Comparison of ENCODE assay signal across 7 mouse cellular contexts in genomic region chr9:61377706-61378479, GRCm38 (mm10). TPM values are rescaled to one million over a fixed set of nuclear protein-coding genes. Genes with fewer than 3 reads are reported as not detected.
DNase-seq lines count a peak whose midpoint lies in the region; ATAC-seq and TF ChIP-seq lines count a peak whose summit lies in the region.

No protein-coding gene starts in this region.

- no peak for DNase-seq in G1E (ENCODE audit: low spot score)
- no peak for DNase-seq in intestine, embryonic 14.5 days (ENCODE audit: low spot score)
- DNase-seq in mesoderm, embryonic 11.5 days (ENCODE audit: low read depth, low spot score) = peak; percentile 58
- DNase-seq in adrenal gland, postnatal 10 days = no peak
- no peak for DNase-seq in left cerebral cortex, postnatal 10 days (ENCODE audit: extremely low spot score in 1 of 2, low spot score in 2 of 2)

- H3K36me3 ChIP-seq in G1E (replicated peaks) = peaks cover 63% of the 10 kb centered on the region
- peaks cover 37% of the 10 kb centered on the region for H3K36me3 ChIP-seq in intestine, embryonic 14.5 days (ENCODE audit: control insufficient read depth, insufficient read depth, low read length)

- intact Hi-C loops in left cerebral cortex, postnatal 10 days (cut with DNase I) = loop anchor here (5.0 to 10.0 kb wide), 4 partner anchors 137 to 517 kb away; no protein-coding TSS in a partner anchor

- no peak overlapping the region for H3K9ac ChIP-seq in intestine, embryonic 14.5 days (ENCODE audit: low read length)

- peak overlapping the region; percentile 52 for H3K4me2 ChIP-seq in intestine, embryonic 14.5 days (ENCODE audit: low read length)

- ATAC-seq in G1E (ENCODE audit: extremely low read depth, insufficient number of reproducible peaks, low FRiP score, poor library complexity, severe bottlenecking) = peak; percentile 78
- peak; percentile 9; the same call in 1 of the 2 replicates for ATAC-seq in common myeloid progenitor, adult 5-6 weeks (replicated peaks; ENCODE audit: low read depth, poor library complexity, severe bottlenecking)
- ATAC-seq in intestine, embryonic 14.5 days (replicated peaks; ENCODE audit: low FRiP score, low TSS enrichment, low read depth) = no peak
- no peak for ATAC-seq in erythroid progenitor cell, adult 5-6 weeks (replicated peaks; ENCODE audit: low FRiP score, poor library complexity, severe bottlenecking)

- H3K4me3 ChIP-seq in G1E (ENCODE audit: low read depth, low read length) = peak overlapping the region; percentile 47; the same call in 1 of the 2 replicates
- H3K4me3 ChIP-seq in intestine, embryonic 14.5 days (ENCODE audit: low read depth, low read length) = no peak overlapping the region

- no peaks in the 10 kb centered on the region; the same call in 1 of the 2 replicates for H3K27me3 ChIP-seq in G1E (ENCODE audit: insufficient read depth, low read length)
- H3K27me3 ChIP-seq in intestine, embryonic 14.5 days (replicated peaks; ENCODE audit: control insufficient read depth, insufficient read depth, low read length) = no peaks in the 10 kb centered on the region

- no peak overlapping the region for H3K27ac ChIP-seq in intestine, embryonic 14.5 days (ENCODE audit: low read depth)

- no peak for TF ChIP-seq CTCF in G1E (IDR thresholded peaks at IDR 0.05; ENCODE audit: low read depth, low read length)

- WGBS in intestine, embryonic 14.5 days = 39% methylated on average over 9 of the region's 9 CpGs

- H3K9me3 ChIP-seq in G1E (replicated peaks) = peaks cover 5% of the 10 kb centered on the region
- no peaks in the 10 kb centered on the region for H3K9me3 ChIP-seq in intestine, embryonic 14.5 days (ENCODE audit: control insufficient read depth, low read length)

- peaks cover 69% of the 10 kb centered on the region for H3K4me1 ChIP-seq in G1E (ENCODE audit: insufficient read depth, low read depth, low read length)
- peaks cover 71% of the 10 kb centered on the region for H3K4me1 ChIP-seq in intestine, embryonic 14.5 days (replicated peaks; ENCODE audit: control insufficient read depth, insufficient read depth, low read length)

RNA-seq across cellular contexts. Expression of gene Tle3, which starts 5.7 kb away (rescaled TPM):
- total RNA-seq in G1E (2014; fragmentation: Nextera tagmentation) = 131 and 136 TPM in 2 replicates
- total RNA-seq in G1E (2017) = 22.7 and 29.7 TPM in 2 replicates
- polyA plus RNA-seq in G1E (2012) = 144 and 162 TPM in 2 replicates
- 42.9 and 67.2 TPM in 2 replicates for total RNA-seq in common myeloid progenitor, adult 5-6 weeks (2017)
- 23.3 and 25.0 TPM in 2 replicates for polyA plus RNA-seq in intestine, embryonic 14.5 days (2014; fragmentation: Nextera tagmentation; extraction: Ambion mirVana)
- 9.7 and 20.5 TPM in 2 replicates for total RNA-seq in erythroid progenitor cell, adult 5-6 weeks (2015; ENCODE audit: low replicate concordance)
- 14.6 and 23.9 TPM in 2 replicates for total RNA-seq in erythroid progenitor cell, adult 5-6 weeks (2017; ENCODE audit: low replicate concordance)
- 10 to 100 TPM; 82.4 to 92.7 TPM for total RNA-seq in adrenal gland, postnatal 10 days (2021)
- total RNA-seq in left cerebral cortex, postnatal 10 days (2021) = 10 to 100 TPM; 80.8 to 92.7 TPM

Comparison
In these comparisons a context has a peak if more than half of its experiments do, and no peak if none do; other contexts are left out.
1. ATAC-seq: peak in G1E (single experiment) and common myeloid progenitor, adult 5-6 weeks (single experiment); none in intestine, embryonic 14.5 days (single experiment) and erythroid progenitor cell, adult 5-6 weeks (single experiment).